Mouse (Mus musculus) megakaryocyte-erythroid progenitor cell, adult 5-6 weeks (primary cell): ENCODE results near the gene Mfsd4b1. TPM values are rescaled to one million over a fixed set of nuclear protein-coding genes. Genes with fewer than 3 reads are reported as not detected.

Source experiments
- ATAC-seq: replicated peaks from 2 replicates; pipeline ENCODE4 v1.8.0; 2016; ENCODE audit warnings: mild to moderate bottlenecking, inconsistent platforms; ENCODE audit not compliant: severe bottlenecking, poor library complexity, low FRiP score, low TSS enrichment
- total RNA-seq, 2 experiments: library from RNA; stranded (forward) in 1 of 2; stranded (reverse) in 1 of 2; fragments of 200-1000, 215-1000 nt in 1 of 2; fragments of >200 nt in 1 of 2; fragmentation: Nextera tagmentation in 1 of 2; gene quantifications; 2 replicates each; pipeline ENCODE4 v1.2.3; 2014 to 2017

The Mfsd4b1 gene
- total RNA-seq (2014; fragmentation: Nextera tagmentation) (not detected in 2 replicates), total RNA-seq (2017) (not detected in 2 replicates)

DNA sequence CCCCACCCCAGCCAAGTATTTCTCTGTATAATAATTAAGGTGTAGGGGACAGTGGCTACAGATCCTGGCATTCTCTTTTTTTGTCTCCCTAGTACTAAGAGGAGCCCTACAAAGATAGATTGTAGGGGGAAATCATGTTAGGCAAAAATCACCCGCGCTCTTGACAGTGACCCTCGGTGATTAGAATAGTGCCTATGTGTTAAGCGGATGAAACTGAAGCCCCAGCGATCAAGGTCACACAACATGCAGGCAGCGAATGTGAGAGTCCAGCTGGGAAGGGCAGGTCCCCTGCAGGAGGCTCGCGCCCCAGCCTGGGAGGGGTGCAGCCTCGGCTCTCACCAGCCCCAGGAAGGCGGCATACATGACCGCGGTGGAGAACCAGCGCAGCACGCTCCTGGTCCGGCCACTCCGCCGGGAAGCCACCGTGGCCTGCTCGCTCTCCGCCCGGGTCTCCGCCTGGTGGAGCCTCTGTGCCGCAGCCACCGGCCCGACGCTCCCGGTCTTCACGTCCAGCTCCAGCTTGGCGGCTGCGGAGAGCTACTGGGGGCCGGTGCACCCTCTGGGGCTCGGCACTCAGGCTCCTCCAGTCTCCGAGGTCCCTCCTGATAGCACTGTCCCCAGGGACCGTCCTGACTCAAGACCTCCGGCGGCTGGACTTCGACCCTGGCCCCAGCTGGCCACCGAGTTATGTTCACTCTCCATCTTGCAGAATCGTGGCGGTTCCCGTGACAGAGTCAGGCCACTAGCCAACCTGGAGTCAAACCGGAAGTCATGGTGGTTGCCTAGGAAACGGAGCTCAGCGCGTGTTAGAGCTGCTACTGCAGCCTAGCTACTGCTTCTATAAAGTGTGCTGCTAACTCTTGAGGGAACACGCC, at the start of gene Mfsd4b1:
Mfsd4b1 (minus strand) TSS at position 715 of the 875 bp plus-strand sequence.
- peak; percentile 89 for ATAC-seq

DNA sequence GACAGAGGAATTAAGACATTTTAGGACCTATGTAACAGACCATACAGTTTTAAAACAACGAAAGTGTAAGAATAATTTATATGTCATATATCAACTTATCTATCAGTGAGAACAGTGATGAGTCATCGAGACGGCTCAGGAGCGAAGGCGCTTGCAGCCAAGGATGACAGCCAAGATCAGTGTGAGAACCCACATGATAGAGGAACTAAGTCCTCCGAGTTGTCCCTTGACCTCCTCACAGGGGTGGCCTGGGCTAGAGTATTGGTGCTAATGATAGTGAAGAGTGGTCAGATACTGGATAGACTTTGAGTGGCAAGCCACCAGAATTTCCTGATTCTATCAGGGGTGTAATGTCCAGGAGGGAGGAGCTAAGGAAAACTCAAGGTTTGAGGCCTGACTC, 48.5 kb upstream of the Mfsd4b1 start:
- ATAC-seq = peak; percentile 64

- ATAC-seq = no peak
Observed at GRCm38 (mm10) chr10:40070684-40071083, 45.6 kb upstream of the Mfsd4b1 start.

GRCm38 (mm10) chr10:40069270-40069669, 44.2 kb upstream of the Mfsd4b1 start:
- ATAC-seq = no peak

GRCm38 (mm10) chr10:40068595-40068994, 43.5 kb upstream of the Mfsd4b1 start:
- no peak for ATAC-seq

- no peak for ATAC-seq
Observed at GRCm38 (mm10) chr10:40067529-40067928, 42.5 kb upstream of the Mfsd4b1 start.

- no peak for ATAC-seq
Observed at GRCm38 (mm10) chr10:40067071-40067470, 42.0 kb upstream of the Mfsd4b1 start.

DNA sequence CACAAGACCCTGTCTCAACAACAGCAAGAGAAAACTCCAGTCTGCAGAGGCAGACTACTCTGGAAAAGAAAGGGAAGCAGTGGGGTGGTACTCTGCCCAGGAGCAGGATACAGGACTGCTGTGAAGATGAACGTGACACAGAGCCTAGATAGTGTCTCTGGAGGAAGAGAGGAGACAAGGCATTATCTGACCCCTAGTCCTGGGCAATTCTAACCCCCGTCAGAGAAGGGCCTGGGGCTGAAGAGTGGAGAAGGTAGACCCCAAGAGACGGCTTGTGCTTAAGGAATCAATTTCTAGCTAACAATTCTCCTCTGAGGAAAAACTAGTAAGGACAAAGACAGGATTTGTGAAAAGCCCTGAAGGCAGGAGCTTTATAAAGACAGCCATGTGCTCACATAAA, 40.3 kb upstream of the Mfsd4b1 start:
- no peak for ATAC-seq

- ATAC-seq = no peak
Observed at GRCm38 (mm10) chr10:40063291-40063890, 38.3 kb upstream of the Mfsd4b1 start.

GRCm38 (mm10) chr10:40062812-40063211, 37.7 kb upstream of the Mfsd4b1 start:
- ATAC-seq = no peak

GRCm38 (mm10) chr10:40061926-40062325, 36.9 kb upstream of the Mfsd4b1 start:
- ATAC-seq = no peak

GRCm38 (mm10) chr10:40058786-40059120, 33.7 kb upstream of the Mfsd4b1 start:
- ATAC-seq = no peak

DNA sequence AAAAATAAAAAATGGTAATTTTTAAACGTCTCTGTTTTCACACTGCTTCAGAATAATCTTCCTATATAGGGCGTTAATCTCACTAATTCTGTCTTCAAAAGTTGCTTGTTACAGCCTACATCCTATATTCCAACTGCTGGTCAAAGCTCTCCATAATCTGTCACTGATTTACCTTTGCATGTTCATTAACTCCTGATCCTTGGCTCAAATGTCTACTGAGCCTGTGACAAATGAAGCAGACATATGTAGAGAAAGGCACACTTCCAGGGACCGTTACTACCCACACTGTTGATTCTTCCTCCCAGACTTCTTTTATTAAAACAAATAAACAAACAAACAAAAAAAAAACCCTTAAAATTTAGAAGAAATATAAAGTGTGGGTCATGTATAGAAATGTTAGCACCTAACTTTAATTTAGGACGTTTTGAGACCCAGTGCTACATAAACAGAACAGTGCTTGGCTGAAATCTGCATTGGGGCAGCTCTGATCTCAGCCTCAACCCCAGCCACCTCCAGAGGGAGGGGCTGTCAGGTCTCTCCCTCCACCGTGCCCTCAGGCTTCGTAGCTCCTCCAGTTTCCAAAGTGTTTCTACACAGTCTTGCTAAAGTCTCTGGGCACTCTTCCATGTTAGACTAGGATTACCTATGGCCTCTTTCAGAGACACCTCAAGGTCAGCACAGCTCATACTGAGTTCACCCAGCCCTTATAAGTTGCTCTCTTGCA, 33.2 kb upstream of the Mfsd4b1 start:
- ATAC-seq = no peak

DNA sequence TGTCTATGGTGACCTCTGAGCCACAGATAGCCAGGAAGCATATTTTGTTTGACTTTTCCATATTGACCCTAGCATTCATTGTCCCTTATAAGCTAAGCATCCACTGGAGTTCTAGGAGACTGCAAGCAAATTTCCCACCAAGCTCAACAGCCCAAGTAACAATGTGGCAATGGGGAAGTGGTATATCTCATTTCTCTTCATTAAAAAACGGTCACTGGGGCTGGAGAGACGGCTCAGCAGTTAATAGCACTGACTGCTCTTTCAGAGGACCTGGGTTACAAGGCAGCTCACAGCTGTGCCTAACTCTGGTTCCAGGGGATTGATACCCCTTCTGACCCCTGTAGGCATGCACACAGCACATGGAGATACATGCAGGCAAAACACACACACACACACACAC, 32.5 kb upstream of the Mfsd4b1 start:
- ATAC-seq = no peak

- no peak for ATAC-seq
Observed at GRCm38 (mm10) chr10:40054455-40054854, 29.4 kb upstream of the Mfsd4b1 start.

DNA sequence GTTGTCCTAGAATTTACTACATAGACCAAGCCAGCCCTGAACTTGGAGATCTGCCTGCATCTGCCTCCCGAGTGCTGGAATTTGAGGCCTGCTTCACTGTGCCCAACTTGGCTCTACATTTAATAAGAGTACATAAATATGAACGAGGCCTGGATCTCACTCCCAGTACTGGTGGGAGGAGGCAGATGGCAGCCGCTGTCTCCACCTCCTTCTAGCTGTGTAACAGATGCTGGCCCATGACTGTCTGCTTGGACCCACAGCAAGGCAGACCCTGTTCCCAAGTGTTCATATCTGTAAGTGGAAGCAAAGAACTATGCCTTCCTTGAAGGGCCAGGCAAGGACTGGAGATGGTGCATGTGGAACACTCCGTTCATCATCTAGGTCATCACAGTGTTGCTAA, 28.8 kb upstream of the Mfsd4b1 start:
- 0 out of 2 replicates have a peak, but pooled peaks have one; percentile 14 for ATAC-seq

DNA sequence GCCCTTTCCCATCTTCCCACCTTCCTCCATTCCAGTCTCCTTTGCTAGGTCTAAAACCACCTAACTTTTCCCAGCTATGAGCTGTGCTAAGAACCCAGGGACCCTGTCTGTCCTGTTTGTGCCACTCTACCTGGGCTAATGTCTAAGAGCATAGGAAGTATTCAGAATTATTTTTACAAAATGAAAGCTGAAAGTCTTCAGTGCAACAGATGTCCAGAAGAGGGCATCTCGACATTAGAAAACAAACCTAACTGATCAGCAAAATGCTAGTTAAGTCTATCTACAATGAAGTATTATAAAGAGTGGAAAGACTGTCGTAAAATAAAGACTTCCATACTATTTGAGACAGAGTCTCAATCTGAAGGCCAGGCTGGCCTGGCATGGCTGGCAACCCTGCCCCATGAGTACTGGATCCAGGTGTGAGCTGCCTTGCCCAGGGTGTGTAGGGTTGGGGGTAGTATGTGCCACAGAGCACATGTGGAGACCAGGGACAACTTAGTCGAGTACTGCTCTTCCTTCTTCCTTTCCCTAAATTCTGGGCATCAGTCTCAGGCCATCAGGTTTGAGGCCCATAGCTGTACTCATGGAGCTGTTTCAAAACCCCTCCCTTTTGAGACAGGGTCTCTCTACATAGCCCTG, 28.3 kb upstream of the Mfsd4b1 start:
- peak; percentile 55 for ATAC-seq

- no peak for ATAC-seq
Observed at GRCm38 (mm10) chr10:40051997-40052396, 26.9 kb upstream of the Mfsd4b1 start.

- no peak for ATAC-seq
Observed at GRCm38 (mm10) chr10:40050763-40051162, 25.7 kb upstream of the Mfsd4b1 start.

GRCm38 (mm10) chr10:40041339-40041738, 16.3 kb upstream of the Mfsd4b1 start:
- ATAC-seq = no peak
